Mouse (Mus musculus): ENCODE measurements around the gene Serpina3g.

GRCm38 (mm10) chr12:104213689-104214444, 22.2 kb upstream of the Serpina3g start:
- TF ChIP-seq CTCF (conservative IDR thresholded peaks at IDR 0.05; ENCODE audit: low read length) (no peak), NANOG (IDR thresholded peaks at IDR 0.05; ENCODE audit: borderline replicate concordance, low read length) (no peak)
